Mouse (Mus musculus) C2C12 (cell line): Measurements from ENCODE around the gene Mrps34. TPM values are rescaled to one million over a fixed set of nuclear protein-coding genes. Genes with fewer than 3 reads are reported as not detected.

Source experiments
- H3K27me3 ChIP-seq: one replicate; pipeline ENCODE4 v1.6.1; 2011; ENCODE audit not compliant: control insufficient read depth, insufficient read depth, insufficient read length
- H3K36me3 ChIP-seq: one replicate; pipeline ENCODE4 v1.6.1; 2011; ENCODE audit not compliant: control insufficient read depth, insufficient read depth
- H3K4me3 ChIP-seq: one replicate; pipeline ENCODE4 v1.5.1; 2011; ENCODE audit warnings: mild to moderate bottlenecking, control low read depth; ENCODE audit not compliant: poor library complexity, insufficient read depth, severe bottlenecking
- H3K79me2 ChIP-seq: one replicate; pipeline ENCODE4 v1.6.1; 2011; ENCODE audit not compliant: control insufficient read depth, insufficient read depth
- H3K79me3 ChIP-seq: one replicate; pipeline ENCODE4 v1.6.1; 2011; ENCODE audit warnings: low read depth, control low read depth
- H3ac ChIP-seq: one replicate; pipeline ENCODE3; 2011; ENCODE audit warnings: low read depth; ENCODE audit not compliant: control insufficient read depth, insufficient read length
- CEBPB ChIP-seq: IDR thresholded peaks from one replicate; pipeline ENCODE4 v1.6.1; 2011; ENCODE audit warnings: low read depth, mild to moderate bottlenecking, control low read depth, moderate library complexity
- CTCF ChIP-seq: IDR thresholded peaks from one replicate; pipeline ENCODE4 v1.5.1; 2011; ENCODE audit not compliant: control insufficient read depth, insufficient read depth, insufficient read length
- FOSL1 ChIP-seq: IDR thresholded peaks from one replicate; pipeline ENCODE4 v1.8.0; 2011; ENCODE audit warnings: mild to moderate bottlenecking, low read length; ENCODE audit not compliant: poor library complexity, insufficient read depth, severe bottlenecking
- MAX ChIP-seq: IDR thresholded peaks from one replicate; pipeline ENCODE4 v1.6.1; 2011; ENCODE audit warnings: mild to moderate bottlenecking, control low read depth
- MYOD1 ChIP-seq: IDR thresholded peaks from one replicate; pipeline ENCODE4 v1.6.1; 2011; ENCODE audit warnings: low read depth; ENCODE audit not compliant: control insufficient read depth, insufficient read length
- MYOG ChIP-seq: IDR thresholded peaks from one replicate; pipeline ENCODE4 v1.6.1; 2011; ENCODE audit not compliant: control insufficient read depth, insufficient read length; ENCODE audit errors: extremely low read depth
- USF1 ChIP-seq: IDR thresholded peaks from one replicate; pipeline ENCODE4 v1.6.1; 2011; ENCODE audit warnings: low read depth, mild to moderate bottlenecking, control low read depth, moderate library complexity
- polyA plus RNA-seq: library from polyadenylated mRNA; unstranded; fragments of >200 nt; fragmentation: generic; extraction: Trizol; gene quantifications from one replicate; pipeline ENCODE4 v1.2.1, GENCODE M21; 2012; ENCODE audit warnings: missing spikeins

Mrps34 gene
- polyA plus RNA-seq, 1 experiment: 107 TPM

GRCm38 (mm10) chr17:24886134-24886931 lies 8.6 kb upstream of the Mrps34 start, which contains the start of the genes Nubp2 and Spsb3:
Gene Nubp2, minus strand, starts transcription at chr17:24886349.
Gene Spsb3, plus strand, starts transcription at chr17:24886643.
- Histone ChIP-seq H3ac (peak within 1 kb of the TSS; percentile 50), H3K4me3 (peak within 1 kb of the TSS; percentile 96), H3K79me3 (peaks cover 9% of the 10 kb centered on the region), H3K36me3 (peaks cover 9% of the 10 kb centered on the region), H3K79me2 (peaks cover 23% of the 10 kb centered on the region), H3K27me3 (no peaks in the 10 kb centered on the region)
- no peak for TF ChIP-seq CTCF
- peak; percentile 17 for TF ChIP-seq MAX
- no peak for TF ChIP-seq MYOD1
- no peak for TF ChIP-seq FOSL1
- no peak for TF ChIP-seq USF1
- TF ChIP-seq CEBPB: no peak

- no peak for TF ChIP-seq USF1
- TF ChIP-seq MYOG: no peak
- no peak for TF ChIP-seq CEBPB
- no peak for TF ChIP-seq FOSL1
- TF ChIP-seq CTCF: no peak
- no peak for TF ChIP-seq MYOD1
- TF ChIP-seq MAX: no peak
- H3ac ChIP-seq: peak overlapping the region; percentile 50
- H3K79me3 ChIP-seq: peaks cover 9% of the 10 kb centered on the region
- peak overlapping the region; percentile 64 for H3K4me3 ChIP-seq
- H3K36me3 ChIP-seq: peaks cover 9% of the 10 kb centered on the region
- peaks cover 23% of the 10 kb centered on the region for H3K79me2 ChIP-seq
- H3K27me3 ChIP-seq: no peaks in the 10 kb centered on the region
Observed at GRCm38 (mm10) chr17:24886932-24887271, 8.0 kb upstream of the Mrps34 start.

- Histone ChIP-seq H3K27me3 (no peaks in the 10 kb centered on the region), H3K79me2 (peaks cover 27% of the 10 kb centered on the region), H3K79me3 (peaks cover 9% of the 10 kb centered on the region), H3ac (peak overlapping the region; percentile 50), H3K36me3 (peaks cover 14% of the 10 kb centered on the region), H3K4me3 (peak overlapping the region; percentile 64)
- no peak for TF ChIP-seq MYOG
- no peak for TF ChIP-seq MAX
- no peak for TF ChIP-seq USF1
- no peak for TF ChIP-seq CEBPB
- no peak for TF ChIP-seq FOSL1
- no peak for TF ChIP-seq CTCF
- no peak for TF ChIP-seq MYOD1
Observed at GRCm38 (mm10) chr17:24887291-24888080, 7.4 kb upstream of the Mrps34 start.

- H3ac ChIP-seq: no peak overlapping the region
- peaks cover 41% of the 10 kb centered on the region for H3K79me2 ChIP-seq
- TF ChIP-seq CEBPB (no peak), CTCF (no peak), MAX (no peak), MYOG (no peak), FOSL1 (no peak), USF1 (no peak), MYOD1 (no peak)
- H3K36me3 ChIP-seq: peaks cover 25% of the 10 kb centered on the region
- peaks cover 13% of the 10 kb centered on the region for H3K79me3 ChIP-seq
- H3K27me3 ChIP-seq: no peaks in the 10 kb centered on the region
- no peak overlapping the region for H3K4me3 ChIP-seq
Observed at GRCm38 (mm10) chr17:24888862-24889261, 6.1 kb upstream of the Mrps34 start.

- H3K4me3 ChIP-seq: no peak overlapping the region
- peaks cover 49% of the 10 kb centered on the region for H3K79me2 ChIP-seq
- peaks cover 26% of the 10 kb centered on the region for H3K36me3 ChIP-seq
- peaks cover 15% of the 10 kb centered on the region for H3K79me3 ChIP-seq
- TF ChIP-seq FOSL1: no peak
- TF ChIP-seq MYOG: no peak
- no peaks in the 10 kb centered on the region for H3K27me3 ChIP-seq
- no peak overlapping the region for H3ac ChIP-seq
Observed at GRCm38 (mm10) chr17:24890151-24891092, 4.5 kb upstream of the Mrps34 start.
